Mouse (Mus musculus) adrenal gland, adult (tissue): ENCODE data around the gene Rab1b.
A peak's percentile ranks its signal among the peaks of the same experiment; 100 is the strongest.

Source experiments
- DNase-seq, 2 experiments: peaks; one replicate each; pipeline ENCODE4 v3.0.0; 2022 to 2023; ENCODE audit warnings: low spot score in 1 of 2; ENCODE audit not compliant: inconsistent age in 2 of 2

The Rab1b gene

GRCm38 (mm10) chr19:5072389-5073019 lies 34.4 kb downstream of the Rab1b start:
- peak in 1 of 2 experiments; percentile 39 for DNase-seq

GRCm38 (mm10) chr19:5071545-5072369 lies 35.1 kb downstream of the Rab1b start:
- peak; percentile 83 to 92 for DNase-seq

GRCm38 (mm10) chr19:5071077-5071476 lies 35.8 kb downstream of the Rab1b start:
- no peak for DNase-seq

GRCm38 (mm10) chr19:5069978-5070377 lies 36.9 kb downstream of the Rab1b start:
- no peak for DNase-seq

- DNase-seq: no peak
Measured at GRCm38 (mm10) chr19:5069486-5069885, 37.4 kb downstream of the Rab1b start.

GRCm38 (mm10) chr19:5068570-5069234 lies 38.2 kb downstream of the Rab1b start:
- no peak for DNase-seq

- peak in 1 of 2 experiments; percentile 65 for DNase-seq
Measured at GRCm38 (mm10) chr19:5067867-5068569, 38.9 kb downstream of the Rab1b start, which contains the start of gene Cd248. TSS of gene Cd248 (plus strand) at chr19:5068078.

GRCm38 (mm10) chr19:5067040-5067799 lies 39.7 kb downstream of the Rab1b start:
- peak in 1 of 2 experiments; percentile 38 for DNase-seq

GRCm38 (mm10) chr19:5065104-5065503 lies 41.8 kb downstream of the Rab1b start:
- DNase-seq: no peak

- no peak for DNase-seq
Measured at GRCm38 (mm10) chr19:5062446-5062845, 44.4 kb downstream of the Rab1b start.

GRCm38 (mm10) chr19:5062041-5062440 lies 44.8 kb downstream of the Rab1b start:
- DNase-seq: no peak

GRCm38 (mm10) chr19:5060365-5061330 lies 46.2 kb downstream of the Rab1b start:
- DNase-seq: no peak

- DNase-seq: no peak
Measured at GRCm38 (mm10) chr19:5058801-5059771, 47.8 kb downstream of the Rab1b start.

- DNase-seq: no peak
Measured at GRCm38 (mm10) chr19:5057876-5058775, 48.7 kb downstream of the Rab1b start.

GRCm38 (mm10) chr19:5056251-5056650 lies 50.6 kb downstream of the Rab1b start:
- DNase-seq: peak in 1 of 2 experiments; percentile 61

GRCm38 (mm10) chr19:5053909-5054308 lies 53.0 kb downstream of the Rab1b start:
- peak; percentile 57 to 82 for DNase-seq

- no peak for DNase-seq
Measured at GRCm38 (mm10) chr19:5052853-5053252, 54.0 kb downstream of the Rab1b start.
